ENCODE assay signal across 11 mouse cellular contexts in the genomic region with DNA sequence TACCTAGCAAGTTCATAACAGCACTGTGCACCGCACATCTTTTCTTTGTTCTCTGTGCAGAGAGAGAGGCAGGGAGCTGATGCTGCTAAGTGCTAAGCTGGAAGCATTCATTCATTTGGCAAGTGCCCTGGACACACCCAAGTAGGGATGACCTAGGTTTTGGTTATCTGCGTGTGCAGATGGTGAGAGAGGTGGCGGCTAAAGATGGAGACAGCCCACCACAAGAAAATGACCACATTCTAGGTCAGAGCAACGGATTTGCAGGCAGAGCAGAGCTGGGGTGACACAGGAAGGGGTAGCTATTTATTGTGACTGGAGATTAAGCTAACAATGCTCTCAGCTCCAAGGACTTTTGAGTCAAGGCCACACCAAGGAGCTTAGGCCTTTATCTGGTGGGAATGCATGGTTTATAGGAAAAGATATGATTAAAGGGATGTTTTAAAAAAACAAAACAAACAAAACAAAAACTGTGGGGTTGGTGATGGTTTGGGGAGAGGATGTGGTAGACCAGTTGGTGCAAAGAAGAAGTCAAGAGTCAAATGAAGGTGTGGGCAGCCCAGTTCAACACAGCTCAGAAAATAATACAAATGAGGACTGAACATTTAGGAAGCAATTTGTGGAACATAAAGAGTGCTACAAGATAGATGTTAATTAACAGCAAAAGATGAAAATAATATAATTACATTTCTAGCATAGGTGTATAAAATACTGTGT. TPM values are rescaled to one million over a fixed set of nuclear protein-coding genes. Genes with fewer than 3 reads are reported as not detected.
A peak's percentile ranks its signal among the peaks of the same experiment; 100 is the strongest.
DNase-seq lines count a peak whose midpoint lies in the region; ATAC-seq and TF ChIP-seq lines count a peak whose summit lies in the region.
"Had no signal": no experiment of that assay in that cellular context is flagged by ENCODE, and none has a peak within 500 bp of the region (broad histone marks: within the 10 kb centered on the region; RNA-seq: fewer than 3 reads in every experiment).

No protein-coding gene starts in this region.

- H3K9ac ChIP-seq in liver, embryonic 13.5 days, result peak overlapping the region; percentile 75
- no peak overlapping the region for H3K9ac ChIP-seq in stomach, postnatal 0 days (ENCODE audit: low read length)
- H3K9ac ChIP-seq: hindbrain, embryonic 15.5 days; limb, embryonic 15.5 days had no signal

- H3K4me2 ChIP-seq in liver, embryonic 13.5 days, result peak overlapping the region; percentile 75
- H3K4me2 ChIP-seq in stomach, postnatal 0 days (replicated peaks; ENCODE audit: low read depth), result no peak overlapping the region
- H3K4me2 ChIP-seq: hindbrain, embryonic 15.5 days; limb, embryonic 15.5 days had no signal

- H3K9me3 ChIP-seq in liver, embryonic 13.5 days (replicated peaks), result no peaks in the 10 kb centered on the region
- no peaks in the 10 kb centered on the region for H3K9me3 ChIP-seq in stomach, postnatal 0 days (ENCODE audit: control insufficient read depth, low read length)
- H3K9me3 ChIP-seq: hindbrain, embryonic 15.5 days; limb, embryonic 15.5 days had no signal

- H3K27me3 ChIP-seq in liver, embryonic 13.5 days, result no peaks in the 10 kb centered on the region
- no peaks in the 10 kb centered on the region for H3K27me3 ChIP-seq in stomach, postnatal 0 days (ENCODE audit: control insufficient read depth, insufficient read depth, low read length)
- H3K27me3 ChIP-seq: hindbrain, embryonic 15.5 days; limb, embryonic 15.5 days had no signal

- no peak for TF ChIP-seq CTCF in gastrocnemius, adult 2 months (IDR thresholded peaks at IDR 0.05)
- no peak for TF ChIP-seq CTCF in stomach, postnatal 0 days (IDR thresholded peaks at IDR 0.05; ENCODE audit: low read depth)

- ATAC-seq in liver, embryonic 13.5 days (ENCODE audit: low read depth), result peak; percentile 98
- ATAC-seq in stomach, postnatal 0 days (ENCODE audit: low FRiP score, low TSS enrichment), result 0 out of 2 replicates have a peak, but pooled peaks have one; percentile 35

- H3K4me3 ChIP-seq in gastrocnemius, adult 2 months, result no peak overlapping the region
- H3K4me3 ChIP-seq in liver, embryonic 13.5 days (replicated peaks), result peak overlapping the region; percentile 49
- no peak overlapping the region for H3K4me3 ChIP-seq in stomach, postnatal 0 days (ENCODE audit: low read depth, low read length)
- H3K4me3 ChIP-seq: hindbrain, embryonic 15.5 days; limb, embryonic 15.5 days had no signal

- H3K36me3 ChIP-seq in liver, embryonic 13.5 days, result peaks cover 9% of the 10 kb centered on the region; the same call in 1 of the 2 replicates
- no peaks in the 10 kb centered on the region for H3K36me3 ChIP-seq in stomach, postnatal 0 days (ENCODE audit: control insufficient read depth, insufficient read depth, low read length)
- H3K36me3 ChIP-seq: hindbrain, embryonic 15.5 days; limb, embryonic 15.5 days had no signal

- intact Hi-C loops in gastrocnemius, adult 2 months (cut with DNase I), result loop anchor here (10.0 kb wide), 1 partner anchor 111 kb away; no protein-coding TSS in a partner anchor
- intact Hi-C loops in gastrocnemius, postnatal 36 days (cut with DNase I), result loop anchor here (10.0 kb wide), 1 partner anchor 111 kb away; no protein-coding TSS in a partner anchor

- no peak for TF ChIP-seq EP300 in stomach, postnatal 0 days (optimal IDR thresholded peaks at IDR 0.05)

- H3K27ac ChIP-seq in gastrocnemius, adult 2 months, result peak overlapping the region; percentile 81
- peak overlapping the region; percentile 97 for H3K27ac ChIP-seq in liver, embryonic 13.5 days
- no peak overlapping the region for H3K27ac ChIP-seq in stomach, postnatal 0 days (replicated peaks)
- H3K27ac ChIP-seq: hindbrain, embryonic 15.5 days; limb, embryonic 15.5 days had no signal

- WGBS in liver, embryonic 13.5 days (ENCODE audit: insufficient replicate concordance), result 13% methylated on average over 4 of the region's 4 CpGs
- 81% methylated on average over 4 of the region's 4 CpGs for WGBS in stomach, postnatal 0 days

- DNase-seq in gastrocnemius, adult 2 months, result no peak
- DNase-seq in gastrocnemius, postnatal 36 days, result no peak
- DNase-seq in spleen, adult 12 weeks (ENCODE audit: low spot score), result peak; percentile 68
- no peak for DNase-seq in spleen, adult 18-20 months
- DNase-seq in liver, embryonic 13.5 days, result peak; percentile 81
- DNase-seq in stomach, postnatal 0 days (ENCODE audit: low spot score), result no peak
- DNase-seq in layer of hippocampus, postnatal 25 days (ENCODE audit: extremely low spot score in 1 of 2, low spot score in 1 of 2), result no peak
- DNase-seq in retina, postnatal 1 day, result no peak
- DNase-seq: B cell, adult 2 months had no signal

- H3K4me1 ChIP-seq in liver, embryonic 13.5 days (replicated peaks), result peaks cover 81% of the 10 kb centered on the region
- peaks cover 2% of the 10 kb centered on the region; the same call in 1 of the 2 replicates for H3K4me1 ChIP-seq in stomach, postnatal 0 days (replicated peaks; ENCODE audit: control insufficient read depth, insufficient read depth)

RNA-seq across cellular contexts. Expression of a gene that starts 49.9 kb away (rescaled TPM):
- 10 to 100 TPM; 38.7 to 38.9 TPM for total RNA-seq in gastrocnemius, adult 2 months (2021)
- 10 to 100 TPM; 38.2 to 40.5 TPM for total RNA-seq in gastrocnemius, postnatal 36 days (2021)
- 20.2 and 20.4 TPM in 2 replicates for polyA plus RNA-seq in liver, embryonic 13.5 days (2015; fragmentation: Nextera tagmentation; extraction: Ambion mirVana)
- polyA plus RNA-seq in stomach, postnatal 0 days (2015; fragmentation: Nextera tagmentation; extraction: Ambion mirVana), result 13.0 and 15.7 TPM in 2 replicates
- 10 to 100 TPM; 61.2 to 63.5 TPM for total RNA-seq in layer of hippocampus, postnatal 25 days (2021)

Comparison
In these comparisons a context has a peak if more than half of its experiments do, and no peak if none do; other contexts are left out.
1. DNase-seq: peak in spleen, adult 12 weeks (single experiment) and liver, embryonic 13.5 days (single experiment); none in gastrocnemius, adult 2 months (single experiment), gastrocnemius, postnatal 36 days (0 of 2), spleen, adult 18-20 months (0 of 2), stomach, postnatal 0 days (single experiment), layer of hippocampus, postnatal 25 days (0 of 2) and retina, postnatal 1 day (single experiment).